Mouse (Mus musculus) neural tube, embryonic 10.5 days (tissue): ENCODE measurements around the gene Phpt1.

Experiments used
- DNase-seq: peaks from one replicate; pipeline ENCODE4 v3.0.0-alpha.2; 2017; ENCODE audit warnings: low spot score; ENCODE audit errors: extremely low spot score

Phpt1 gene

GRCm38 (mm10) chr2:25582466-25583119, 7.6 kb upstream of the Phpt1 start:
- no peak for DNase-seq

- no peak for DNase-seq
Observed at GRCm38 (mm10) chr2:25581901-25582301, 6.9 kb upstream of the Phpt1 start.

GRCm38 (mm10) chr2:25581294-25581864, 6.4 kb upstream of the Phpt1 start, which contains the start of gene Ajm1:
TSS of gene Ajm1 (minus strand) at chr2:25581757.
- DNase-seq: peak; percentile 64

- DNase-seq: no peak
Observed at GRCm38 (mm10) chr2:25580621-25581101, 5.6 kb upstream of the Phpt1 start.

- DNase-seq: peak; percentile 46
Observed at GRCm38 (mm10) chr2:25579737-25580460, 4.9 kb upstream of the Phpt1 start.

- DNase-seq: peak; percentile 48
Observed at GRCm38 (mm10) chr2:25578796-25579736, 4.0 kb upstream of the Phpt1 start.

- peak; percentile 68 for DNase-seq
Observed at GRCm38 (mm10) chr2:25577951-25578795, 3.1 kb upstream of the Phpt1 start.

GRCm38 (mm10) chr2:25576965-25577891, 2.2 kb upstream of the Phpt1 start:
- no peak for DNase-seq

- DNase-seq: no peak
Observed at GRCm38 (mm10) chr2:25576028-25576850, 1.2 kb upstream of the Phpt1 start.

GRCm38 (mm10) chr2:25575432-25576027, 506 bp upstream of the Phpt1 start:
- peak; percentile 69 for DNase-seq

- no peak for DNase-seq
Observed at GRCm38 (mm10) chr2:25574136-25574535, 888 bp downstream of the Phpt1 start.

- DNase-seq: no peak
Observed at GRCm38 (mm10) chr2:25573068-25573467, 2.0 kb downstream of the Phpt1 start.

GRCm38 (mm10) chr2:25571221-25571620, 3.8 kb downstream of the Phpt1 start:
- no peak for DNase-seq

- DNase-seq: no peak
Observed at GRCm38 (mm10) chr2:25569323-25569722, 5.7 kb downstream of the Phpt1 start.

- DNase-seq: no peak
Observed at GRCm38 (mm10) chr2:25568473-25569019, 6.5 kb downstream of the Phpt1 start.

GRCm38 (mm10) chr2:25566558-25566957, 8.5 kb downstream of the Phpt1 start:
- no peak for DNase-seq

GRCm38 (mm10) chr2:25565741-25566140, 9.3 kb downstream of the Phpt1 start:
- no peak for DNase-seq

GRCm38 (mm10) chr2:25561946-25562345, 13.1 kb downstream of the Phpt1 start:
- DNase-seq: no peak
